Mouse (Mus musculus) liver, adult 2 months (tissue): ENCODE measurements at regions not wholly inside any gene's neighbourhood (a gene's known extent, or its start where the extent isn't known, plus 50 kb on each side); places are given as distances from the start of the nearest gene placed in this dataset.

Experiments used
- CTCF ChIP-seq: fragments of 200-500 bp; IDR thresholded peaks from 2 replicates; pipeline ENCODE4 v1.5.1; 2011; ENCODE audit warnings: low read depth, low read length, control low read depth
- POLR2A ChIP-seq: fragments of 200-500 bp; IDR thresholded peaks from 2 replicates; pipeline ENCODE4 v1.6.1; 2011; ENCODE audit warnings: low read length, control low read depth; ENCODE audit not compliant: insufficient read depth; ENCODE audit errors: extremely low read depth

- no peak for TF ChIP-seq CTCF
- TF ChIP-seq POLR2A: no peak
These were observed 55.3 kb upstream of the Stmnd1 start for GRCm38 (mm10) chr13:46218101-46218701.
